Comparison of ENCODE assay signal across 25 mouse cellular contexts in the genomic region with DNA sequence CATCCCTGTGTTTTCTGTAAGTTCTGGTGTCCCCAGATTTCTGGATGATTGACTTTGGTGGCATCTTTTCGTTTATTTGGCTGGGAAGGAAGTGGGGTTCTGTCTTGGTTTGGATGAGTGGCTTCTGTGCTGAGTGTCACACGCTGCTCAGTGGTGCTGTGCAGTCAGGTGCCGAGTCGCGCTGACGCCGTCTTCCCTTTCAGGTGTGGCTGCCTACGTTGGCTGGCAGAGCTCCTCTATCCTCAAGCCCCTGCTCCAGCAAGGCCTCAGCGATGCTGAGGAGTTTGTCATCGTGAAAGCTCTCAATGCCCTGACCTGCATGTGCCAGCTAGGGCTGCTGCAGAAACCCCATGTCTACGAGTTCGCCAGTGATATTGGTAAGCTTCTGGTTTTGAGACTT. TPM values are rescaled to one million over a fixed set of nuclear protein-coding genes. Genes with fewer than 3 reads are reported as not detected.
DNase-seq lines count a peak whose midpoint lies in the region; ATAC-seq and TF ChIP-seq lines count a peak whose summit lies in the region.
"Had no signal": no experiment of that assay in that cellular context is flagged by ENCODE, and none has a peak within 500 bp of the region (broad histone marks: within the 10 kb centered on the region; RNA-seq: fewer than 3 reads in every experiment).

No protein-coding gene starts in this region.

- TF ChIP-seq CTCF in spleen, adult 2 months (IDR thresholded peaks at IDR 0.05; ENCODE audit: extremely low read depth, insufficient read depth, insufficient read length, insufficient replicate concordance), result no peak

- peaks cover 30% of the 10 kb centered on the region for H3K4me1 ChIP-seq in megakaryocyte, embryonic 14.5 days
- H3K4me1 ChIP-seq in spleen, adult 2 months (ENCODE audit: control insufficient read depth, insufficient read depth, insufficient read length), result peaks cover 6% of the 10 kb centered on the region; the same call in 1 of the 2 replicates
- H3K4me1 ChIP-seq in liver, embryonic 12.5 days, result no peaks in the 10 kb centered on the region
- H3K4me1 ChIP-seq: forebrain, embryonic 10.5 days; forebrain, embryonic 13.5 days; heart, embryonic 12.5 days; heart, embryonic 15.5 days; hindbrain, embryonic 10.5 days; hindbrain, embryonic 13.5 days had no signal

- no peaks in the 10 kb centered on the region for H3K9me3 ChIP-seq in megakaryocyte, embryonic 14.5 days
- H3K9me3 ChIP-seq in liver, embryonic 12.5 days (replicated peaks), result no peaks in the 10 kb centered on the region
- H3K9me3 ChIP-seq: forebrain, embryonic 10.5 days; forebrain, embryonic 13.5 days; heart, embryonic 12.5 days; heart, embryonic 15.5 days; hindbrain, embryonic 10.5 days; hindbrain, embryonic 13.5 days had no signal

- no peaks in the 10 kb centered on the region for H3K27me3 ChIP-seq in megakaryocyte, embryonic 14.5 days (replicated peaks)
- H3K27me3 ChIP-seq in spleen, adult 2 months (ENCODE audit: control insufficient read depth, insufficient read depth, low read length), result no peaks in the 10 kb centered on the region
- H3K27me3 ChIP-seq in liver, embryonic 12.5 days (replicated peaks), result no peaks in the 10 kb centered on the region
- H3K27me3 ChIP-seq: forebrain, embryonic 13.5 days; heart, embryonic 12.5 days; heart, embryonic 15.5 days; hindbrain, embryonic 13.5 days had no signal

- no peak overlapping the region for H3K4me2 ChIP-seq in liver, embryonic 12.5 days
- H3K4me2 ChIP-seq: forebrain, embryonic 13.5 days; heart, embryonic 12.5 days; heart, embryonic 15.5 days; hindbrain, embryonic 13.5 days had no signal

- H3K27ac ChIP-seq in spleen, adult 2 months (ENCODE audit: insufficient read depth, low read length), result peak overlapping the region; percentile 69
- H3K27ac ChIP-seq in liver, embryonic 12.5 days, result no peak overlapping the region
- H3K27ac ChIP-seq: forebrain, embryonic 10.5 days; forebrain, embryonic 13.5 days; heart, embryonic 15.5 days; hindbrain, embryonic 10.5 days; hindbrain, embryonic 13.5 days had no signal

- ATAC-seq in megakaryocyte, adult 5-6 weeks (ENCODE audit: poor library complexity, severe bottlenecking), result no peak
- ATAC-seq in liver, embryonic 12.5 days, result no peak
- ATAC-seq: activated CD4-positive, CD25-positive, alpha-beta regulatory T cell, adult 4 months; forebrain, embryonic 13.5 days; forebrain, embryonic 16.5 days; hindbrain, embryonic 16.5 days had no signal

- TF ChIP-seq POLR2A in spleen, adult 2 months (IDR thresholded peaks at IDR 0.05; ENCODE audit: low read depth, low read length), result no peak

- DNase-seq in spleen, adult 2 months (ENCODE audit: low read depth in 1 of 2, low spot score in 2 of 2), result peak in 1 of 2 experiments; percentile 55
- DNase-seq in spleen, postnatal 4 days (ENCODE audit: low spot score in 2 of 2), result no peak
- peak; percentile 57 to 63 for DNase-seq in B cell, adult 2 months
- no peak for DNase-seq in cerebellum, adult 8-10 months
- DNase-seq: adrenal gland, adult 8-10 months; adrenal gland, postnatal 25 days; cerebellum, adult 11-12 months; cerebellum, adult 9-10 months; cerebellum, postnatal 14 days; gastrocnemius, postnatal 10 days; gastrocnemius, postnatal 36 days; heart, postnatal 10 days; heart, postnatal 36 days had no signal

- H3K4me3 ChIP-seq in megakaryocyte, embryonic 14.5 days (replicated peaks), result peak overlapping the region; percentile 38
- H3K4me3 ChIP-seq in spleen, adult 2 months (ENCODE audit: extremely low read depth, insufficient read depth, insufficient read length), result peak overlapping the region; percentile 45; the same call in 1 of the 2 replicates
- H3K4me3 ChIP-seq in liver, embryonic 12.5 days, result no peak overlapping the region
- H3K4me3 ChIP-seq: forebrain, embryonic 10.5 days; forebrain, embryonic 13.5 days; heart, embryonic 12.5 days; heart, embryonic 15.5 days; hindbrain, embryonic 10.5 days; hindbrain, embryonic 13.5 days had no signal

- no peak overlapping the region for H3K9ac ChIP-seq in liver, embryonic 12.5 days
- H3K9ac ChIP-seq: forebrain, embryonic 13.5 days; heart, embryonic 12.5 days; heart, embryonic 15.5 days; hindbrain, embryonic 13.5 days had no signal

- peaks cover 94% of the 10 kb centered on the region for H3K36me3 ChIP-seq in megakaryocyte, embryonic 14.5 days (replicated peaks; ENCODE audit: low read length)
- H3K36me3 ChIP-seq in spleen, adult 2 months (ENCODE audit: control insufficient read depth, insufficient read depth, low read length), result peaks cover 10% of the 10 kb centered on the region
- H3K36me3 ChIP-seq in liver, embryonic 12.5 days, result peaks cover 75% of the 10 kb centered on the region

- 56% methylated on average over 12 of the region's 12 CpGs for WGBS in spleen, adult 2 months
- WGBS in liver, embryonic 12.5 days (ENCODE audit: insufficient replicate concordance), result 88% methylated on average over 12 of the region's 12 CpGs

RNA-seq across cellular contexts. Expression of gene Pik3r4, which starts 15.4 kb away (rescaled TPM):
- 1.5 and 2.3 TPM in 2 replicates for polyA plus RNA-seq in megakaryocyte, embryonic 14.5 days (2012; ENCODE audit: insufficient read depth, low replicate concordance)
- 21.7 and 22.1 TPM in 2 replicates for total RNA-seq in megakaryocyte, adult 5-6 weeks (2015)
- 13.4 and 21.7 TPM in 2 replicates for total RNA-seq in megakaryocyte, adult 5-6 weeks (2017)
- 33.6 and 36.9 TPM in 2 replicates for polyA plus RNA-seq in spleen, adult 2 months (2012; rRNA removed)
- polyA plus RNA-seq in liver, embryonic 12.5 days (2016; fragmentation: Nextera tagmentation; extraction: Ambion mirVana), result 11.9 and 12.1 TPM in 2 replicates

Comparison
In these comparisons a context has a peak if more than half of its experiments do, and no peak if none do; other contexts are left out.
1. DNase-seq: peak in B cell, adult 2 months (2 of 2); none in spleen, postnatal 4 days (0 of 2) and cerebellum, adult 8-10 months (single experiment).